Mouse (Mus musculus) cerebellum, adult 2 months (tissue): ENCODE results near the gene Cracr2b. TPM values are rescaled to one million over a fixed set of nuclear protein-coding genes. Genes with fewer than 3 reads are reported as not detected.

Experiments used
- DNase-seq, 2 experiments: peaks; one replicate each; pipeline ENCODE4 v3.0.0; 2021
- H3K27ac ChIP-seq: fragments of 200-500 bp; 2 replicates; pipeline ENCODE4 v1.5.1; 2012; ENCODE audit warnings: low read length, control low read depth, inconsistent platforms; ENCODE audit not compliant: insufficient read depth
- H3K27me3 ChIP-seq: fragments of 200-500 bp; 2 replicates; pipeline ENCODE4 v1.6.1; 2012; ENCODE audit warnings: inconsistent platforms, mild to moderate bottlenecking, low read length, moderate library complexity; ENCODE audit not compliant: control insufficient read depth, insufficient read depth
- H3K4me1 ChIP-seq: fragments of 200-500 bp; 2 replicates; pipeline ENCODE4 v1.6.1; 2011; ENCODE audit warnings: low read length; ENCODE audit not compliant: control insufficient read depth, insufficient read depth
- H3K4me3 ChIP-seq: fragments of 200-500 bp; replicated peaks from 2 replicates; pipeline ENCODE3; 2011; ENCODE audit warnings: mild to moderate bottlenecking, low read depth, low read length, control low read depth; ENCODE audit not compliant: insufficient read depth
- CTCF ChIP-seq: fragments of 200-500 bp; IDR thresholded peaks from 2 replicates; pipeline ENCODE4 v1.5.1; 2011; ENCODE audit warnings: low read depth, mild to moderate bottlenecking, control low read depth, low read length, moderate library complexity, borderline replicate concordance; ENCODE audit not compliant: insufficient read depth
- POLR2A ChIP-seq: fragments of 200-500 bp; IDR thresholded peaks from 2 replicates; pipeline ENCODE4 v1.6.1; 2011; ENCODE audit warnings: low read length, control low read depth, borderline replicate concordance; ENCODE audit not compliant: insufficient read depth
- WGBS: fragments of 180-500 bp; shearing (Covaris S2); methylation state at CpG from one replicate; pipeline ENCODE4 v1.1.7; 2018; 5-methylcytosine and 5-hydroxymethylcytosine counted together
- polyA plus RNA-seq: library from polyadenylated mRNA; depleted of rRNA; stranded (reverse); fragments of >200 nt; gene quantifications from 2 replicates; pipeline ENCODE4 v1.2.3, GENCODE M21; 2012

The Cracr2b gene
- polyA plus RNA-seq, 1 experiment, result 8.3 TPM

GRCm38 (mm10) chr7:141435856-141436522, 24.9 kb upstream of the Cracr2b start:
- no peaks in the 10 kb centered on the region for H3K27me3 ChIP-seq
- WGBS, result 72% methylated on average over 9 of the region's 9 CpGs
- TF ChIP-seq CTCF (no peak), POLR2A (no peak)
- peak in 1 of 2 experiments; percentile 39 for DNase-seq
- H3K27ac ChIP-seq, result peak overlapping the region; percentile 75
- H3K4me1 ChIP-seq, result peaks cover 45% of the 10 kb centered on the region
- H3K4me3 ChIP-seq, result peak overlapping the region; percentile 55

- no peaks in the 10 kb centered on the region for H3K27me3 ChIP-seq
- no peak for TF ChIP-seq CTCF
- no peak for TF ChIP-seq POLR2A
- peaks cover 40% of the 10 kb centered on the region for H3K4me1 ChIP-seq
- DNase-seq, result peak in 1 of 2 experiments; percentile 18
- peak overlapping the region; percentile 98 for H3K4me3 ChIP-seq
- WGBS, result 20% methylated on average over 2 of the region's 2 CpGs
- H3K27ac ChIP-seq, result no peak overlapping the region; the same call in 1 of the 2 replicates
These were observed 24.4 kb upstream of the Cracr2b start for GRCm38 (mm10) chr7:141436523-141436892.

GRCm38 (mm10) chr7:141437178-141438120, 23.4 kb upstream of the Cracr2b start, which contains the start of gene Slc25a22:
Gene Slc25a22 (minus strand): TSS chr7:141437892.
- Histone ChIP-seq H3K4me3 (peak within 1 kb of the TSS; percentile 98), H3K4me1 (peaks cover 32% of the 10 kb centered on the region), H3K27ac (peak within 1 kb of the TSS; percentile 99), H3K27me3 (no peaks in the 10 kb centered on the region)
- WGBS, result 4% methylated on average over 53 of the region's 53 CpGs
- TF ChIP-seq POLR2A (peak; percentile 74; the same call in 1 of the 2 replicates), CTCF (peak; percentile 61; the same call in 1 of the 2 replicates)
- peak; percentile 87 to 92 for DNase-seq

GRCm38 (mm10) chr7:141438201-141438968, 22.5 kb upstream of the Cracr2b start:
- peak; percentile 82 to 91 for DNase-seq
- H3K4me1 ChIP-seq, result peaks cover 32% of the 10 kb centered on the region
- H3K27ac ChIP-seq, result peak overlapping the region; percentile 99
- 16% methylated on average over 12 of the region's 12 CpGs for WGBS
- no peaks in the 10 kb centered on the region for H3K27me3 ChIP-seq
- H3K4me3 ChIP-seq, result no peak overlapping the region
- TF ChIP-seq POLR2A (no peak), CTCF (no peak)

- peaks cover 32% of the 10 kb centered on the region for H3K4me1 ChIP-seq
- H3K27me3 ChIP-seq, result no peaks in the 10 kb centered on the region
- no peak overlapping the region for H3K4me3 ChIP-seq
- 0 out of 2 replicates have a peak overlapping the region, but pooled peaks have one; percentile 22 for H3K27ac ChIP-seq
- WGBS, result 86% methylated on average over 10 of the region's 10 CpGs
- TF ChIP-seq POLR2A, result no peak
- no peak for TF ChIP-seq CTCF
- peak in 1 of 2 experiments; percentile 25 for DNase-seq
These were observed 21.7 kb upstream of the Cracr2b start for GRCm38 (mm10) chr7:141439140-141439679.

GRCm38 (mm10) chr7:141439811-141440210, 21.1 kb upstream of the Cracr2b start:
- Histone ChIP-seq H3K4me1 (peaks cover 32% of the 10 kb centered on the region), H3K4me3 (no peak overlapping the region), H3K27ac (no peak overlapping the region), H3K27me3 (no peaks in the 10 kb centered on the region)
- 94% methylated on average over 11 of the region's 11 CpGs for WGBS
- TF ChIP-seq POLR2A, result no peak
- no peak for TF ChIP-seq CTCF
- peak; percentile 21 to 32 for DNase-seq

GRCm38 (mm10) chr7:141440613-141441012, 20.3 kb upstream of the Cracr2b start:
- peak; percentile 80 for TF ChIP-seq CTCF
- no peak for TF ChIP-seq POLR2A
- H3K4me3 ChIP-seq, result no peak overlapping the region
- no peak overlapping the region for H3K27ac ChIP-seq
- no peaks in the 10 kb centered on the region for H3K27me3 ChIP-seq
- WGBS, result 18% methylated on average over 6 of the region's 6 CpGs
- H3K4me1 ChIP-seq, result peaks cover 31% of the 10 kb centered on the region
- peak; percentile 70 to 72 for DNase-seq

GRCm38 (mm10) chr7:141441460-141441859, 19.4 kb upstream of the Cracr2b start:
- Histone ChIP-seq H3K4me1 (peaks cover 26% of the 10 kb centered on the region), H3K27ac (no peak overlapping the region), H3K4me3 (no peak overlapping the region), H3K27me3 (no peaks in the 10 kb centered on the region)
- 93% methylated on average over 9 of the region's 9 CpGs for WGBS
- DNase-seq, result peak in 1 of 2 experiments; percentile 17
- TF ChIP-seq POLR2A (no peak), CTCF (no peak)
